Mouse (Mus musculus): ENCODE data around the gene Gng3. TPM values are rescaled to one million over a fixed set of nuclear protein-coding genes. Genes with fewer than 3 reads are reported as not detected.

Gng3 gene
- polyA plus RNA-seq (2014; fragmentation: Illumina TruSeq; extraction: RNeasy Lipid Tissue Mini Kit (QIAGEN cat#74804); ENCODE audit: low read depth, low replicate concordance) = 2.2 TPM

GRCm38 (mm10) chr19:8839103-8839907 is at the start of gene Gng3:
Gng3 (minus strand) TSS chr19:8839194.

DNA sequence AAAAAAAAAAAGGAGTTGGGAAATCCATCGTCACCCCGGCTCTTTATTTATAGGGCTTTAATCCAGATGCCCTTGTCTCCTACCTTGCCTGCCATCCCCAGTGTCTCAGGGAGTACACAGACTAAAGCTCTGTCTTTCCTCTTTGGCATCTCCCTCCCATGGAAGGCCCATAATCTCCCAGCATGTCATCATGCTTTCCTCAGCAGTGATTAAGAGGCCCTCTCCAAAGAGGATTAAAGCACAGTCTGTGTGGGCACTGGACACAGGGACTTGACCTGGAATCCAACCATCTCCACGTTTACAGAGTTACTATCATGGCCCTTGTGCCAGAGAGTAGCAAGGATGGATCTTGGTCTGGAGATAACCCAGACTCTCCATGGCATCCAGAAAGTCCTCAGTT is 44.6 kb upstream of the Gng3 start, which contains the start of the genes Lbhd1 and Gm49403:
Gene Lbhd1, plus strand, starts transcription at position 117 of the 400 bp plus-strand sequence.
Gene Gm49403, plus strand, starts transcription at position 315 of the 400 bp plus-strand sequence.

DNA sequence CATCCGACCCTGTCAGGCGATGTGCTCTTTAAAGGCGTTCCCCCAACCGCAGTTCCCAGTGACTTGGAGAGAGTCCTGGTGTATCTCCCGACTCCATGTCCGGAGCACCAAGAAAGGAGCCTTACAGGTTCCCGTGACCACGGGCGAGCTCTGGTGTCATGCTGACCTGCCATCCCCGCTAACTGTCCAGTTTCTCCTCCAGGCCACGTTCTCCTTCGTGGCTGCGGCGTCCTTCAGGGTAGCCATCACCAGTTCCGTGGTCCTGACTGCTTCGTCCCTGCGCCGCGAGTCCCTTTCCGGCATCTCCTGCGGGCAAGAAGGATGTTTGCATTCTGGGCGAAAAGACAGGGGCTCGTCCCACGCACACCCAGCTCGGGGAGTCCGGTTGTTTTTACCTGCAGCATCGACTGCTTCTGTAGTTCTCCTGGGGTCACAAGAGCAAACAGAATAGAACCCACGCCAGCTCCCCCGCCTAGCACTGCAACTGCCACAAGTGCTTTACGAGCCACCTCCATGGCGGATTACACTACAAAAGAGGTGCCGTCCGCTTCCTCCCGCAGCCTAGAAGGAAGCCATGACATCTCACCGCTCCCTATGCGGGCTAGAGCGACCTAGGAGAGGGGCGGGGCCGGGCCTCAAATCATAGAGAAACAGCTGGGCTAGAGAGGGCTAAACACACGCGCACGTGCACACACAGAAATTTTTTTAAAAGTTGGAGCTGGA is 41.5 kb upstream of the Gng3 start, which contains the start of gene Uqcc3:
Gene Uqcc3, minus strand, starts transcription at position 613 of the 723 bp plus-strand sequence.

DNA sequence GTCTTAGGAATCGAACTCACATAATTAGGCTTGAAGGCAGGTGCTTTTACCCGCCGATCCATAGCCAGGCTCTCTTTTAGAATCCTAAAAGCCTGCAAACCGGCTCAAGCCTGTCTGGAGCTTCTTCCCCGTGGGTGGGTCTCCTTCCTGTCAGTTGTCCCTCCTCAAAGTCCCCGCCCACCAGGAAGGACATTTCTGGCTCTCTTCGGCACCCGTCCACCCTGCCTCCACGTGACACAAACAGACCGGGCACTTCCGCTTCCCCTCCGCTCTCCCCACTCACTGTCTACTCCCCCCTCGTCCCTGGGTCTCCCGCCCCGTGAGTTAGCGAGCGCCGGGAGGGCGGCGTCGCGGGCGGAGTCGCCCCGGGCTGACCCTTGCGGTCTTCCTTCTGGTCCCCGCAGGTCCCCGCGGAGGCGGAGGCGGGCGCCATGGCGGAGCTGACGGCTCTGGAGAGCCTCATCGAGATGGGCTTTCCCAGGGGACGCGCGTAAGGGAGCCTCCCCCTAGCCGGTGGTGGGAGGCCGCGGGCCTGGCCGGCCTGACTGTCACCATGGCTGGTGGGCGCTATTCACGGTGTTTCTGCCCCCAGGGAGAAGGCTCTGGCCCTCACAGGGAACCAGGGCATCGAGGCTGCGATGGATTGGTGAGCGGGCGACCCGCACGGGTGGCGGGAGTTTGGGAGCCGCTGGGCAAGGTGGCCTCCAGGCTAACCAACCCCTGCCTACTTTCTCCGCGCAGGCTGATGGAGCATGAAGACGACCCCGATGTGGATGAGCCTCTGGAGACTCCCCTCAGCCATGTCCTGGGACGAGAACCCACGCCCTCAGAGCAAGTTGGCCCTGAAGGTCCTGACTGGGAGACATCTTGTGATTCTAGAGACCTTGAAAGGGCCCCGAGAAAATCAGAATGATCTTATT is 32.5 kb upstream of the Gng3 start, which contains the start of gene Ubxn1:
Gene Ubxn1, plus strand, starts transcription at position 230 of the 920 bp plus-strand sequence.

GRCm38 (mm10) chr19:8850402-8850901 is 11.5 kb upstream of the Gng3 start, which contains the start of gene Lrrn4cl:
Lrrn4cl (plus strand) TSS chr19:8850768.

DNA sequence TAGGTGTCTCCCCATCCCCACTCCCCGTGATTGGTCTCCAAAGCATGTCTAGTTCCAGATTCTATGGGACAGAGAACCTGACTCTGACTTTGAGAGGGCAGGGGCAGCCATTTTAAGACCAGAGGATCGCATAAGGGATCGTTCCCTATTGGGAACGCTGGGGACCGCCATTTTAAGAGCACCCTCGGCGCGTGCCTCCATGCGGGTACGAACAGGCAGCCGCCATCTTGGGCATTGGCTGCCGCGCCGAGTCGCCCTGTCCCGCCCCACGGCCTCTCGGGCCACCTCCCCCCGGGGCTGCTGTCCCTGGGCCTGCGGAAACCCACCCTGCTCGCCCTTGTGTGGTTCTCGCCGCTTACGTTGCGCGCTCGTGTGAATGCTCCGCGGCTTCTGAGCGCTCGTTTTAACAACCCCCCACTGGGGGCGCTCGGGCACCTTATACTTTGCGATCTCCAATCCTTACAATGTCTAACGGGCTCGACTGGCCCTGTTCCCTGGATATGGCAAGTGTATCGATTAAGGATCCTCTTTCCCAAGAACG is 1.7 kb downstream of the Gng3 start, which contains the start of gene Bscl2:
Gene Bscl2, plus strand, starts transcription at position 217 of the 541 bp plus-strand sequence.

DNA sequence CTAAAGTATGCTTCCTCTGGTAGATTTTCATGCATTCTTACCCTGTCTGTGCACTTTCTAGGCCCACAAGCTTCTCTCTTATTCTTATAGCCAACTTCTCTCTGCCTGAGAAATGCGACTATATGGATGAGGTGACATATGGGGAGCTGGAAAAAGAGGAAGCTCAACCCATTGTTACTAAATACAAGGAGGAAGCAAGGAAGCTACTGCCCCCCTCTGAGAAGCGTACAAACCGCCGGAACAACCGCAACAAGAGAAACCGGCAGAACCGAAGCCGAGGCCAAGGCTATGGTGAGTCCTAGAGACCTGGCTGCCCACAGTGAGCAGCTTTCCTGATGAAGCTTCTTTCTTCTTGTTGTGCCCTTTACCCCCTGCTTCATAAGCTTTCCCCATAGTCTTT is 9.3 kb downstream of the Gng3 start, which contains the start of gene AC129217.1:
Gene AC129217.1, plus strand, starts transcription at position 114 of the 400 bp plus-strand sequence.

GRCm38 (mm10) chr19:8819596-8820423 is 19.2 kb downstream of the Gng3 start, which contains the start of gene Hnrnpul2:
Hnrnpul2 (plus strand) TSS chr19:8820010.

GRCm38 (mm10) chr19:8818801-8819595 is 20.0 kb downstream of the Gng3 start, which contains the start of gene Ttc9c:
Ttc9c (minus strand) TSS chr19:8819333.

DNA sequence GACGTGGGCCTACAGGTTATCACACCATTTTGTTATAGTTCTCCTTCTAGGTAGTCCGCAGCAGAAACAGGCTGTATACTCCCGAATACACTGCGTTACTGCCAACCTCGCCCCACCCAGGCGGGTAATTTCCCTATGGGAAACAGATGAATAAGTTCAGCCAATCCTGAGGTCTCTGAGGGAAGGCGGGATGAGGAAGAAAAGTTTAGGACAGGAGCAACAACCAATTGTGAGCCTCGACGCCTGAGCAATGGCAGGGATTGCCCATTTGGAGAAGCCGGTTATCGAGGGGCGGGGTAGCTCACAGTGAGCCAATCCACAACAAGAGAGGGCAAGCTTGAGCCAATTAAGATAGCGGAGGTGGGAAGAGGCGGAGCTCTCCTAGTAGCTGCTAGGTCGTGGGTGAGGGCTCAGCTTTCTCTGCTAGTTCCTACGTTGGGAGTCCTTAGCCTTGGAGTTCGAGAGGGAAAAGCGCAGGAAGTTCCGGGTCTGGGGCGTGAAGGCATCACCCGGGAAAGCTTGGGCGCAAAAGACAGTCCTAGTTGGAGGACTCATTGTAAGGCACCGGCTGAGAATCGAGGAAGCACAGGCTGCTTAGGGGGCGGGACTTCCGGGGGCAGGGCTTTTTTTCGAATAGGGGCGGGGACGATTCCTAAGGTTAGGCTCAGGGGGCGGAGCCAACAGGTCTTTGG is 36.7 kb downstream of the Gng3 start, which contains the start of gene Zbtb3:
Gene Zbtb3, plus strand, starts transcription at position 426 of the 692 bp plus-strand sequence.

DNA sequence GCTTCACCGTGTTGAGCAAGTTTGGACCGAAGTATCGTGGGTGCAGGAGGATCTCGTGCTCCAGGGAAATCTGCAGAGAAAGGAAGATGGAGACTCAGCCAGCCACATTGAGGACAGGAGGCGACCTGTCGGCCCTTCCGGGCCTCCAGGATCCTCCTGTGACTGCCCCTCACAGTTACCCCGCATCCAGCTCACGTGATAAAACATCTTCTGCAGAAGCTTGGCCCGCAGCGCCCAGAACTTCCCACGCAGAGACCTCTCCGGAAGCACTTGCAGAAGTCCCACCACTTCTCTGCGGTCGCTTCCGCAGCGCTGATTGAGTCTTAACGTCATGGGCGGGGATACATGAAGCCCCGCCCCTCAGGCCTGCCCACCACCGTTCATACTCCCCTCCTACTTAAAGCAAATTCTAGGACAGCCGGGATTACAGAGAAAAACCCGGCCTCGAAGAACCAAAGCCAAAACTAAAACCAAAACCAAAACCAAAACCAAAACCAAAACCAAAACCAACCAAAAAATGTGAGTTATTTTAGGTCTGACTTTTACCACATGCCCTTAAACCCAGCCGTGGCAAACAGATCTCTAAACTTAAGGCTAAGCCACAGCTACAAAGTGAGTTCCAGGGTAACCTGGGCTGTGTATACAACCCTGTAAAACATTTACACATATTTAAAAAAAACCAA is 40.6 kb downstream of the Gng3 start, which contains the start of gene Polr2g:
Gene Polr2g, minus strand, starts transcription at position 314 of the 683 bp plus-strand sequence.

Other genes starting within 250 kb of the Gng3 start
- gene Slc22a8, start 247.9 kb downstream of the Gng3 start, polyA plus RNA-seq (2014; fragmentation: Illumina TruSeq; extraction: RNeasy Lipid Tissue Mini Kit (QIAGEN cat#74804); ENCODE audit: low read depth, low replicate concordance) = not detected
- not detected for gene Slc22a6, start 221.2 kb downstream of the Gng3 start, polyA plus RNA-seq (2014; fragmentation: Illumina TruSeq; extraction: RNeasy Lipid Tissue Mini Kit (QIAGEN cat#74804); ENCODE audit: low read depth, low replicate concordance)
- 0.23 TPM for gene Chrm1, start 175.4 kb downstream of the Gng3 start, polyA plus RNA-seq (2014; fragmentation: Illumina TruSeq; extraction: RNeasy Lipid Tissue Mini Kit (QIAGEN cat#74804); ENCODE audit: low read depth, low replicate concordance)
- gene Slc3a2, start 115.8 kb downstream of the Gng3 start, polyA plus RNA-seq (2014; fragmentation: Illumina TruSeq; extraction: RNeasy Lipid Tissue Mini Kit (QIAGEN cat#74804); ENCODE audit: low read depth, low replicate concordance) = 163 TPM
- 15.5 TPM for gene Wdr74, start 103.4 kb downstream of the Gng3 start, polyA plus RNA-seq (2014; fragmentation: Illumina TruSeq; extraction: RNeasy Lipid Tissue Mini Kit (QIAGEN cat#74804); ENCODE audit: low read depth, low replicate concordance)
- gene 1700092M07Rik, start 98.5 kb downstream of the Gng3 start, polyA plus RNA-seq (2014; fragmentation: Illumina TruSeq; extraction: RNeasy Lipid Tissue Mini Kit (QIAGEN cat#74804); ENCODE audit: low read depth, low replicate concordance) = not detected
- gene Stx5a, start 97.8 kb downstream of the Gng3 start, polyA plus RNA-seq (2014; fragmentation: Illumina TruSeq; extraction: RNeasy Lipid Tissue Mini Kit (QIAGEN cat#74804); ENCODE audit: low read depth, low replicate concordance) = 63.2 TPM
- 68.2 TPM for gene Nxf1, start 82.1 kb downstream of the Gng3 start, polyA plus RNA-seq (2014; fragmentation: Illumina TruSeq; extraction: RNeasy Lipid Tissue Mini Kit (QIAGEN cat#74804); ENCODE audit: low read depth, low replicate concordance)
- gene Tmem223, start 68.2 kb downstream of the Gng3 start, polyA plus RNA-seq (2014; fragmentation: Illumina TruSeq; extraction: RNeasy Lipid Tissue Mini Kit (QIAGEN cat#74804); ENCODE audit: low read depth, low replicate concordance) = 50.0 TPM
- 51.8 TPM for gene Tmem179b, start 64.7 kb downstream of the Gng3 start, polyA plus RNA-seq (2014; fragmentation: Illumina TruSeq; extraction: RNeasy Lipid Tissue Mini Kit (QIAGEN cat#74804); ENCODE audit: low read depth, low replicate concordance)
- 1.4 TPM for gene Taf6l, start 52.8 kb downstream of the Gng3 start, polyA plus RNA-seq (2014; fragmentation: Illumina TruSeq; extraction: RNeasy Lipid Tissue Mini Kit (QIAGEN cat#74804); ENCODE audit: low read depth, low replicate concordance)
- gene Polr2g, start 40.6 kb downstream of the Gng3 start, polyA plus RNA-seq (2014; fragmentation: Illumina TruSeq; extraction: RNeasy Lipid Tissue Mini Kit (QIAGEN cat#74804); ENCODE audit: low read depth, low replicate concordance) = 94.7 TPM
- gene Zbtb3, start 36.6 kb downstream of the Gng3 start, polyA plus RNA-seq (2014; fragmentation: Illumina TruSeq; extraction: RNeasy Lipid Tissue Mini Kit (QIAGEN cat#74804); ENCODE audit: low read depth, low replicate concordance) = 0.47 TPM
- 87.3 TPM for gene Ttc9c, start 19.9 kb downstream of the Gng3 start, polyA plus RNA-seq (2014; fragmentation: Illumina TruSeq; extraction: RNeasy Lipid Tissue Mini Kit (QIAGEN cat#74804); ENCODE audit: low read depth, low replicate concordance)
- 117 TPM for gene Hnrnpul2, start 19.2 kb downstream of the Gng3 start, polyA plus RNA-seq (2014; fragmentation: Illumina TruSeq; extraction: RNeasy Lipid Tissue Mini Kit (QIAGEN cat#74804); ENCODE audit: low read depth, low replicate concordance)
- not detected for gene AC129217.1, start 9.4 kb downstream of the Gng3 start, polyA plus RNA-seq (2014; fragmentation: Illumina TruSeq; extraction: RNeasy Lipid Tissue Mini Kit (QIAGEN cat#74804); ENCODE audit: low read depth, low replicate concordance)
- gene Bscl2, start 1.7 kb downstream of the Gng3 start, polyA plus RNA-seq (2014; fragmentation: Illumina TruSeq; extraction: RNeasy Lipid Tissue Mini Kit (QIAGEN cat#74804); ENCODE audit: low read depth, low replicate concordance) = 24.6 TPM
- gene Lrrn4cl, start 11.6 kb upstream of the Gng3 start, polyA plus RNA-seq (2014; fragmentation: Illumina TruSeq; extraction: RNeasy Lipid Tissue Mini Kit (QIAGEN cat#74804); ENCODE audit: low read depth, low replicate concordance) = 3.3 TPM
- 25.3 TPM for gene Ubxn1, start 32.3 kb upstream of the Gng3 start, polyA plus RNA-seq (2014; fragmentation: Illumina TruSeq; extraction: RNeasy Lipid Tissue Mini Kit (QIAGEN cat#74804); ENCODE audit: low read depth, low replicate concordance)
- 3.3 TPM for gene Uqcc3, start 41.7 kb upstream of the Gng3 start, polyA plus RNA-seq (2014; fragmentation: Illumina TruSeq; extraction: RNeasy Lipid Tissue Mini Kit (QIAGEN cat#74804); ENCODE audit: low read depth, low replicate concordance)
- gene Lbhd1, start 44.5 kb upstream of the Gng3 start, polyA plus RNA-seq (2014; fragmentation: Illumina TruSeq; extraction: RNeasy Lipid Tissue Mini Kit (QIAGEN cat#74804); ENCODE audit: low read depth, low replicate concordance) = 76.6 TPM
- gene Gm49403, start 44.7 kb upstream of the Gng3 start, polyA plus RNA-seq (2014; fragmentation: Illumina TruSeq; extraction: RNeasy Lipid Tissue Mini Kit (QIAGEN cat#74804); ENCODE audit: low read depth, low replicate concordance) = not detected
- 7.9 TPM for gene 1810009A15Rik, start 49.7 kb upstream of the Gng3 start, polyA plus RNA-seq (2014; fragmentation: Illumina TruSeq; extraction: RNeasy Lipid Tissue Mini Kit (QIAGEN cat#74804); ENCODE audit: low read depth, low replicate concordance)
- not detected for gene Gm49416, start 49.7 kb upstream of the Gng3 start, polyA plus RNA-seq (2014; fragmentation: Illumina TruSeq; extraction: RNeasy Lipid Tissue Mini Kit (QIAGEN cat#74804); ENCODE audit: low read depth, low replicate concordance)
- gene Ints5, start 53.8 kb upstream of the Gng3 start, polyA plus RNA-seq (2014; fragmentation: Illumina TruSeq; extraction: RNeasy Lipid Tissue Mini Kit (QIAGEN cat#74804); ENCODE audit: low read depth, low replicate concordance) = 1.2 TPM
- 97.8 TPM for gene Ganab, start 58.9 kb upstream of the Gng3 start, polyA plus RNA-seq (2014; fragmentation: Illumina TruSeq; extraction: RNeasy Lipid Tissue Mini Kit (QIAGEN cat#74804); ENCODE audit: low read depth, low replicate concordance)
- gene B3gat3, start 81.2 kb upstream of the Gng3 start, polyA plus RNA-seq (2014; fragmentation: Illumina TruSeq; extraction: RNeasy Lipid Tissue Mini Kit (QIAGEN cat#74804); ENCODE audit: low read depth, low replicate concordance) = 11.3 TPM
- 3.3 TPM for gene Rom1, start 90.2 kb upstream of the Gng3 start, polyA plus RNA-seq (2014; fragmentation: Illumina TruSeq; extraction: RNeasy Lipid Tissue Mini Kit (QIAGEN cat#74804); ENCODE audit: low read depth, low replicate concordance)
- gene Eml3, start 90.4 kb upstream of the Gng3 start, polyA plus RNA-seq (2014; fragmentation: Illumina TruSeq; extraction: RNeasy Lipid Tissue Mini Kit (QIAGEN cat#74804); ENCODE audit: low read depth, low replicate concordance) = 7.1 TPM
- gene Mta2, start 102.7 kb upstream of the Gng3 start, polyA plus RNA-seq (2014; fragmentation: Illumina TruSeq; extraction: RNeasy Lipid Tissue Mini Kit (QIAGEN cat#74804); ENCODE audit: low read depth, low replicate concordance) = 70.1 TPM
- 2.8 TPM for gene Tut1, start 114.7 kb upstream of the Gng3 start, polyA plus RNA-seq (2014; fragmentation: Illumina TruSeq; extraction: RNeasy Lipid Tissue Mini Kit (QIAGEN cat#74804); ENCODE audit: low read depth, low replicate concordance)
- 77.3 TPM for gene Eef1g, start 127.8 kb upstream of the Gng3 start, polyA plus RNA-seq (2014; fragmentation: Illumina TruSeq; extraction: RNeasy Lipid Tissue Mini Kit (QIAGEN cat#74804); ENCODE audit: low read depth, low replicate concordance)
- gene Ahnak, start 150.1 kb upstream of the Gng3 start, polyA plus RNA-seq (2014; fragmentation: Illumina TruSeq; extraction: RNeasy Lipid Tissue Mini Kit (QIAGEN cat#74804); ENCODE audit: low read depth, low replicate concordance) = 34.2 TPM
- gene Scgb1a1, start 248.8 kb upstream of the Gng3 start, polyA plus RNA-seq (2014; fragmentation: Illumina TruSeq; extraction: RNeasy Lipid Tissue Mini Kit (QIAGEN cat#74804); ENCODE audit: low read depth, low replicate concordance) = 1.8 TPM

Measured in adrenal gland, adult 10 weeks (tissue).